In genomic region chr8:87835924-87836323, GRCm38 (mm10) we compare ENCODE assay signal across 10 mouse cellular contexts.
A peak's percentile ranks its signal among the peaks of the same experiment; 100 is the strongest.
DNase-seq lines count a peak whose midpoint lies in the region; ATAC-seq and TF ChIP-seq lines count a peak whose summit lies in the region.
"Had no signal": no experiment of that assay in that cellular context is flagged by ENCODE, and none has a peak within 500 bp of the region (broad histone marks: within the 10 kb centered on the region; RNA-seq: fewer than 3 reads in every experiment).

No protein-coding gene starts in this region.

- no peaks in the 10 kb centered on the region for H3K9me3 ChIP-seq in lung, embryonic 15.5 days
- no peaks in the 10 kb centered on the region for H3K9me3 ChIP-seq in forebrain, embryonic 15.5 days
- no peaks in the 10 kb centered on the region for H3K9me3 ChIP-seq in limb, embryonic 13.5 days
- no peaks in the 10 kb centered on the region for H3K9me3 ChIP-seq in stomach, embryonic 15.5 days

- H3K27me3 ChIP-seq in lung, embryonic 15.5 days = no peaks in the 10 kb centered on the region
- no peaks in the 10 kb centered on the region for H3K27me3 ChIP-seq in forebrain, embryonic 15.5 days
- no peaks in the 10 kb centered on the region for H3K27me3 ChIP-seq in limb, embryonic 13.5 days
- no peaks in the 10 kb centered on the region for H3K27me3 ChIP-seq in stomach, embryonic 15.5 days (replicated peaks)

- H3K36me3 ChIP-seq in lung, embryonic 15.5 days = no peaks in the 10 kb centered on the region
- H3K36me3 ChIP-seq in forebrain, embryonic 15.5 days = no peaks in the 10 kb centered on the region
- peaks cover 7% of the 10 kb centered on the region for H3K36me3 ChIP-seq in limb, embryonic 13.5 days
- no peaks in the 10 kb centered on the region for H3K36me3 ChIP-seq in stomach, embryonic 15.5 days

- no peak for ATAC-seq in lung, embryonic 15.5 days (ENCODE audit: borderline replicate concordance, extremely low read depth, low FRiP score, low TSS enrichment)
- ATAC-seq in forebrain, embryonic 15.5 days (replicated peaks) = 0 out of 2 replicates have a peak, but pooled peaks have one; percentile 2
- ATAC-seq in limb, embryonic 13.5 days (ENCODE audit: low FRiP score, low read depth) = no peak
- ATAC-seq in stomach, embryonic 15.5 days (ENCODE audit: insufficient read depth, low FRiP score, low read depth) = no peak

- H3K4me1 ChIP-seq in lung, embryonic 15.5 days = peaks cover 72% of the 10 kb centered on the region
- H3K4me1 ChIP-seq in lung, adult 2 months (ENCODE audit: control insufficient read depth, insufficient read depth, low read length) = no peaks in the 10 kb centered on the region
- peaks cover 74% of the 10 kb centered on the region for H3K4me1 ChIP-seq in forebrain, embryonic 15.5 days
- peaks cover 94% of the 10 kb centered on the region for H3K4me1 ChIP-seq in limb, embryonic 13.5 days
- H3K4me1 ChIP-seq in stomach, embryonic 15.5 days = peaks cover 48% of the 10 kb centered on the region

- no peak for DNase-seq in lung, adult 2 months
- DNase-seq in thymus, postnatal 36 days = no peak
- DNase-seq in ovary, postnatal 10 days (ENCODE audit: low spot score) = no peak
- DNase-seq: adrenal gland, adult 2 months; cerebellum, postnatal 10 days had no signal

- H3K9ac ChIP-seq in lung, embryonic 15.5 days = no peak overlapping the region
- H3K9ac ChIP-seq in forebrain, embryonic 15.5 days (replicated peaks) = no peak overlapping the region
- H3K9ac ChIP-seq in limb, embryonic 13.5 days = no peak overlapping the region
- H3K9ac ChIP-seq in stomach, embryonic 15.5 days = no peak overlapping the region

- TF ChIP-seq CTCF in lung, adult 2 months (IDR thresholded peaks at IDR 0.05; ENCODE audit: insufficient read depth, low read length) = no peak

- peak overlapping the region; percentile 7; the same call in 1 of the 2 replicates for H3K4me2 ChIP-seq in lung, embryonic 15.5 days
- H3K4me2 ChIP-seq in forebrain, embryonic 15.5 days (replicated peaks) = peak overlapping the region; percentile 9; the same call in 1 of the 2 replicates
- H3K4me2 ChIP-seq in limb, embryonic 13.5 days (replicated peaks) = peak overlapping the region; percentile 50
- H3K4me2 ChIP-seq in stomach, embryonic 15.5 days = no peak overlapping the region

- TF ChIP-seq POLR2A in lung, adult 2 months (IDR thresholded peaks at IDR 0.05; ENCODE audit: borderline replicate concordance, extremely low read depth, low read depth, low read length) = no peak

- WGBS in lung, embryonic 15.5 days = 15% methylated on average over 7 of the region's 7 CpGs
- 42% methylated on average over 7 of the region's 7 CpGs for WGBS in lung, adult 2 months
- under 1% methylated on average over 7 of the region's 7 CpGs for WGBS in forebrain, embryonic 15.5 days
- WGBS in limb, embryonic 13.5 days = 4% methylated on average over 7 of the region's 7 CpGs
- 19% methylated on average over 7 of the region's 7 CpGs for WGBS in stomach, embryonic 15.5 days

- peak overlapping the region; percentile 94 for H3K27ac ChIP-seq in lung, embryonic 15.5 days
- H3K27ac ChIP-seq in forebrain, embryonic 15.5 days (replicated peaks) = peak overlapping the region; percentile 87
- H3K27ac ChIP-seq in limb, embryonic 13.5 days = peak overlapping the region; percentile 93
- H3K27ac ChIP-seq in stomach, embryonic 15.5 days = peak overlapping the region; percentile 64; the same call in 1 of the 2 replicates
- H3K27ac ChIP-seq: kidney, postnatal 0 days had no signal

- H3K4me3 ChIP-seq in lung, embryonic 15.5 days = no peak overlapping the region
- H3K4me3 ChIP-seq in lung, adult 2 months (replicated peaks; ENCODE audit: extremely low read depth, low read depth, low read length) = no peak overlapping the region
- H3K4me3 ChIP-seq in forebrain, embryonic 15.5 days = no peak overlapping the region
- H3K4me3 ChIP-seq in limb, embryonic 13.5 days = no peak overlapping the region
- H3K4me3 ChIP-seq in stomach, embryonic 15.5 days (replicated peaks) = no peak overlapping the region
